Mouse (Mus musculus) midbrain, postnatal 0 days (tissue): Measurements from ENCODE around the gene Sox5. TPM values are rescaled to one million over a fixed set of nuclear protein-coding genes. Genes with fewer than 3 reads are reported as not detected.

Experiments used
- ATAC-seq: fragments of 200-750 bp; cut with Nextera tagmentation; 2 replicates; pipeline ENCODE4 v1.8.0; 2017; ENCODE audit warnings: moderate number of reproducible peaks, mild to moderate bottlenecking, moderate TSS enrichment, moderate library complexity; ENCODE audit not compliant: low FRiP score
- DNase-seq: peaks from one replicate; pipeline ENCODE4 v3.0.0-alpha.2; 2015; ENCODE audit warnings: low spot score
- H3K27ac ChIP-seq: fragments of 300-500 bp; sonication (generic); 2 replicates; pipeline ENCODE4 v1.5.1; 2014; ENCODE audit warnings: low read depth, mild to moderate bottlenecking, low read length, mixed read lengths
- H3K27me3 ChIP-seq: fragments of 300-500 bp; sonication (generic); 2 replicates; pipeline ENCODE4 v1.6.1; 2014; ENCODE audit warnings: low read length, control low read depth, mixed read lengths; ENCODE audit not compliant: insufficient read depth
- H3K36me3 ChIP-seq: fragments of 300-500 bp; sonication (generic); 2 replicates; pipeline ENCODE4 v1.6.1; 2014; ENCODE audit warnings: low read length, control low read depth, mixed read lengths; ENCODE audit not compliant: insufficient read depth
- H3K4me1 ChIP-seq: fragments of 300-500 bp; sonication (generic); 2 replicates; pipeline ENCODE4 v1.6.1; 2014; ENCODE audit warnings: mild to moderate bottlenecking, control low read depth, antibody characterized with exemption, low read length, mixed read lengths; ENCODE audit not compliant: insufficient read depth
- H3K4me2 ChIP-seq: fragments of 300-500 bp; sonication (generic); 2 replicates; pipeline ENCODE4 v1.6.1; 2014; ENCODE audit warnings: low read depth, mild to moderate bottlenecking, low read length, mixed read lengths; ENCODE audit not compliant: poor library complexity, severe bottlenecking
- H3K4me3 ChIP-seq: fragments of 300-500 bp; sonication (generic); 2 replicates; pipeline ENCODE4 v1.5.1; 2014; ENCODE audit warnings: low read depth, mild to moderate bottlenecking, low read length, moderate library complexity
- H3K9ac ChIP-seq: fragments of 300-500 bp; sonication (generic); replicated peaks from 2 replicates; pipeline ENCODE4 v1.6.1; 2014; ENCODE audit warnings: mild to moderate bottlenecking, low read length, moderate library complexity, mixed read lengths; ENCODE audit not compliant: poor library complexity, severe bottlenecking
- H3K9me3 ChIP-seq: fragments of 300-500 bp; sonication (generic); 2 replicates; pipeline ENCODE4 v1.6.1; 2016; ENCODE audit warnings: low read length, control low read depth
- CTCF ChIP-seq: IDR thresholded peaks from 2 replicates; pipeline ENCODE4 v1.5.1; 2016; ENCODE audit warnings: antibody characterized with exemption, mild to moderate bottlenecking
- WGBS: fragments of 180-500 bp; shearing (Covaris S2); extraction: QIAGEN DNeasy Blood & Tissue Kit; methylation state at CpG from one replicate; pipeline ENCODE4 v1.1.7; 2014; 5-methylcytosine and 5-hydroxymethylcytosine counted together
- polyA plus RNA-seq: library from polyadenylated mRNA; unstranded; fragments of >200 nt; fragmentation: Nextera tagmentation; extraction: Ambion mirVana; gene quantifications from 2 replicates; pipeline ENCODE4 v1.2.1, GENCODE M21; 2015
- total RNA-seq: library from RNA; depleted of rRNA; stranded (reverse); fragments of >200 nt; gene quantifications from 2 replicates; pipeline ENCODE4 v1.2.3, GENCODE M21; 2014

The Sox5 gene
- total and polyA plus RNA-seq, 2 experiments from 2014 or later, result 11.3 to 25.0 TPM

GRCm38 (mm10) chr6:144490896-144491295 lies 290.9 kb downstream of the Sox5 start:
- Histone ChIP-seq H3K36me3 (no peaks in the 10 kb centered on the region), H3K4me2 (no peak overlapping the region), H3K4me1 (no peaks in the 10 kb centered on the region), H3K9me3 (peaks cover 8% of the 10 kb centered on the region; the same call in 1 of the 2 replicates), H3K9ac (no peak overlapping the region), H3K27ac (no peak overlapping the region), H3K4me3 (no peak overlapping the region), H3K27me3 (no peaks in the 10 kb centered on the region)
- 97% methylated on average over 5 of the region's 5 CpGs for WGBS
- no peak for TF ChIP-seq CTCF
- DNase-seq, result no peak
- ATAC-seq, result no peak

GRCm38 (mm10) chr6:144485578-144485977 lies 296.2 kb downstream of the Sox5 start:
- H3K36me3 ChIP-seq, result no peaks in the 10 kb centered on the region
- H3K27me3 ChIP-seq, result no peaks in the 10 kb centered on the region
- H3K4me2 ChIP-seq, result no peak overlapping the region
- H3K9ac ChIP-seq, result no peak overlapping the region
- H3K27ac ChIP-seq, result no peak overlapping the region
- DNase-seq (no peak), ATAC-seq (no peak)
- WGBS, result 96% methylated on average over 6 of the region's 6 CpGs
- TF ChIP-seq CTCF, result no peak
- no peak overlapping the region for H3K4me3 ChIP-seq
- no peaks in the 10 kb centered on the region for H3K4me1 ChIP-seq
- peaks cover 8% of the 10 kb centered on the region; the same call in 1 of the 2 replicates for H3K9me3 ChIP-seq

- ATAC-seq (no peak), DNase-seq (no peak)
- Histone ChIP-seq H3K4me3 (no peak overlapping the region), H3K36me3 (no peaks in the 10 kb centered on the region), H3K4me1 (no peaks in the 10 kb centered on the region), H3K9ac (no peak overlapping the region), H3K27ac (no peak overlapping the region), H3K4me2 (no peak overlapping the region), H3K27me3 (no peaks in the 10 kb centered on the region), H3K9me3 (peaks cover 8% of the 10 kb centered on the region; the same call in 1 of the 2 replicates)
- WGBS, result 92% methylated on average over 4 of the region's 4 CpGs
- TF ChIP-seq CTCF, result no peak
Measured at GRCm38 (mm10) chr6:144483166-144483565, 298.6 kb downstream of the Sox5 start.

GRCm38 (mm10) chr6:144480648-144481528 lies 300.9 kb downstream of the Sox5 start:
- H3K27me3 ChIP-seq, result no peaks in the 10 kb centered on the region
- no peaks in the 10 kb centered on the region for H3K4me1 ChIP-seq
- H3K27ac ChIP-seq, result no peak overlapping the region
- WGBS, result 20% methylated on average over 5 of the region's 5 CpGs
- no peak overlapping the region for H3K4me3 ChIP-seq
- H3K9ac ChIP-seq, result no peak overlapping the region
- H3K36me3 ChIP-seq, result no peaks in the 10 kb centered on the region
- H3K4me2 ChIP-seq, result no peak overlapping the region
- TF ChIP-seq CTCF, result no peak
- H3K9me3 ChIP-seq, result no peaks in the 10 kb centered on the region
- DNase-seq (peak; percentile 45), ATAC-seq (no peak)

- no peak overlapping the region for H3K4me3 ChIP-seq
- WGBS, result 27% methylated on average over 4 of the region's 4 CpGs
- ATAC-seq (no peak), DNase-seq (no peak)
- no peaks in the 10 kb centered on the region for H3K27me3 ChIP-seq
- no peak overlapping the region for H3K27ac ChIP-seq
- no peak overlapping the region for H3K9ac ChIP-seq
- H3K36me3 ChIP-seq, result no peaks in the 10 kb centered on the region
- TF ChIP-seq CTCF, result no peak
- no peaks in the 10 kb centered on the region for H3K9me3 ChIP-seq
- H3K4me2 ChIP-seq, result no peak overlapping the region
- H3K4me1 ChIP-seq, result no peaks in the 10 kb centered on the region
Measured at GRCm38 (mm10) chr6:144479861-144480260, 301.9 kb downstream of the Sox5 start.

GRCm38 (mm10) chr6:144477287-144478064 lies 304.3 kb downstream of the Sox5 start:
- no peak overlapping the region for H3K4me2 ChIP-seq
- no peaks in the 10 kb centered on the region for H3K9me3 ChIP-seq
- no peaks in the 10 kb centered on the region for H3K4me1 ChIP-seq
- no peak overlapping the region for H3K9ac ChIP-seq
- no peaks in the 10 kb centered on the region for H3K27me3 ChIP-seq
- 40% methylated on average over 16 of the region's 16 CpGs for WGBS
- TF ChIP-seq CTCF, result peak; percentile 29
- H3K4me3 ChIP-seq, result no peak overlapping the region
- DNase-seq (peak; percentile 16), ATAC-seq (no peak)
- 0 out of 2 replicates have a peak overlapping the region, but pooled peaks have one; percentile 12 for H3K27ac ChIP-seq
- no peaks in the 10 kb centered on the region for H3K36me3 ChIP-seq
